In the genomic region with DNA sequence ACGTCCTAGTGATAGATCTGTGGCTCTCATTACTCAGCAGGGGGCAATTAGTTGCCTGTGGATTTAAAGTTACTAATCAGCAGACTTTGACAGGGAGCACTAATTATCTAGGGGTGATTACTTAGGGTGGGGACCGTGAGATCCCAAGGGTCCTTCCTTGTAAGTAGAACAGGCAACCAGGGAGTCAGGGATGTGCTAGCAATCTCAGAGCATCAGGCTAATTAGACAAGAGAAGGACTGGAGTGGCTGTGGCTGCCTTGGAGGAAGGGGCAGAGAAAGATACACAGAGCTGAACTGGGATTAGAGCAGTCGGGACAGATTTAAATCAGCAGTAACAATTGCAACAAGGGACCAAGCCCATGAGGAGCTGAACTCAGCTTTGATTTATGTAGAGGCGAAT, we compare ENCODE assay signal across 24 mouse cellular contexts.
"Had no signal": no experiment of that assay in that cellular context is flagged by ENCODE, and none has a peak within 500 bp of the region (broad histone marks: within the 10 kb centered on the region; RNA-seq: fewer than 3 reads in every experiment).

No protein-coding gene starts in this region.

- H3K4me1 ChIP-seq: heart, embryonic 12.5 days; intestine, embryonic 15.5 days; liver, embryonic 13.5 days had no signal

- H3K4me2 ChIP-seq: heart, embryonic 12.5 days; hindbrain, embryonic 14.5 days; intestine, embryonic 15.5 days; limb, embryonic 12.5 days; liver, embryonic 11.5 days; liver, embryonic 13.5 days had no signal

- ATAC-seq: inflammation-experienced regulatory T-cells, adult 6 months; intestine, embryonic 15.5 days; intestine, postnatal 0 days had no signal

- H3K9me3 ChIP-seq: intestine, embryonic 15.5 days; limb, embryonic 10.5 days; liver, embryonic 13.5 days had no signal

- H3K27me3 ChIP-seq: heart, embryonic 12.5 days; intestine, embryonic 15.5 days; limb, embryonic 12.5 days; liver, embryonic 13.5 days had no signal

- H3K4me3 ChIP-seq: gastrocnemius, adult 2 months; heart, adult 2 months; heart, embryonic 12.5 days; hindbrain, embryonic 10.5 days; intestine, embryonic 15.5 days; layer of hippocampus, adult 2 months; left cerebral cortex, adult 2 months; limb, embryonic 10.5 days; limb, embryonic 12.5 days; liver, embryonic 13.5 days had no signal

- DNase-seq: gastrocnemius, adult 2 months; gastrocnemius, postnatal 10 days; gastrocnemius, postnatal 25 days; heart, adult 2 months; heart, postnatal 10 days; heart, postnatal 4 days; kidney, adult 18-20 months; kidney, adult 8-10 months; kidney, postnatal 10 days; kidney, postnatal 25 days; kidney, postnatal 4 days; liver; liver, embryonic 13.5 days had no signal

- H3K27ac ChIP-seq: gastrocnemius, adult 2 months; heart, adult 2 months; hindbrain, embryonic 10.5 days; hindbrain, embryonic 14.5 days; intestine, embryonic 15.5 days; layer of hippocampus, adult 2 months; left cerebral cortex, adult 2 months; limb, embryonic 10.5 days; limb, embryonic 12.5 days; liver, embryonic 13.5 days had no signal

- H3K9ac ChIP-seq: heart, embryonic 12.5 days; hindbrain, embryonic 14.5 days; intestine, embryonic 15.5 days; limb, embryonic 12.5 days; liver, embryonic 13.5 days had no signal

- H3K36me3 ChIP-seq: heart, embryonic 12.5 days; hindbrain, embryonic 10.5 days; intestine, embryonic 15.5 days; limb, embryonic 10.5 days; limb, embryonic 12.5 days; liver, embryonic 13.5 days had no signal
